Mouse (Mus musculus): ENCODE measurements at regions not wholly inside any gene's neighbourhood (a gene's known extent, or its start where the extent isn't known, plus 50 kb on each side); places are given as distances from the start of the nearest gene placed in this dataset.

DNA sequence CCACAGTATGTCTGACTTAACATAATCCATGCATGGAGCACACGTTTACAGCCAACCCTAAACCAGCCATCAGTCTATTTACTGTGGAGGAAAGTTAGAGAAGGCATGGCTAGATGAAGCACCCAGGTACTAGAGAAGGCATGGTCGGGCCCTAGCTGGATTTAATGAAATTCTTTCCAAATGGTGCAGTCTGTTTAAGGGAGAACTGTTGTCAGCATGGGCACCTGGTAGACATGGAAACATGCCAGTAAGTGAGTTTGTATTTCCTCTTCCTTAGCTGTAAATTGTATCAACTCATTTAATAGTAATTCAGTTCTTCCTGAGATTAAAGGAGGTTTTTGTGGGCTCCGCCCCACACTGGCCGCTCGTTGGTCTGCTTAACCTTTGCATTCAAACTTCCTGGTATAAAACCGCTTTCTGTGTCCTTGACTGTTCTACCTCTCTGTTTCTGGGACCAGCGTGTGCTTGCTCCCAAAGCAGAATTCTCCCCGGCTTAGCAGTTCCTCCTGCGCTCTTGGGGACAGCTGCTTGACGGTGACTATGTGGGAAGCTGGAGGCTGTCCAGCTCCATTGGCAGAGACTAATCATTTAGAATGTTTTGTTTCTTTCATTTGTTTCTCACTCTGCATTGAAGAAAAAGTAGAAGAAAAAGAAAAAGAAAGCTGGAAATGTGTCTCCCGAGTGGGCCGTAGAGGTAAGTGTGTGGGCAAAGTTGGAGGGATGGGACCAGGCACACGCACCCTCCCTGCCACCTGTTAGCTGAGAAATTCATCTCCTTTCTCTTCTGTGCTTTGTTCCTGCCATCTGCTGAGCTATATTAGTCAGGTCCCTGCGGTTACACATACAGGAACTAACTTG, 96.0 kb upstream of the St6galnac5 start:
- Histone ChIP-seq H3K36me3 (ENCODE audit: insufficient read depth, low read length) (no peaks in the 10 kb centered on the region), H3K27ac (ENCODE audit: low read depth, low read length) (no peak overlapping the region), H3K27me3 (ENCODE audit: insufficient read depth, low read length) (no peaks in the 10 kb centered on the region), H3K4me3 (ENCODE audit: low read depth, low read length) (no peak overlapping the region), H3K9me3 (ENCODE audit: low read length) (no peaks in the 10 kb centered on the region), H3K9ac (replicated peaks; ENCODE audit: low read length, poor library complexity, severe bottlenecking) (no peak overlapping the region), H3K4me2 (ENCODE audit: low read depth, low read length, poor library complexity, severe bottlenecking) (no peak overlapping the region), H3K4me1 (ENCODE audit: insufficient read depth, low read length) (no peaks in the 10 kb centered on the region)
- DNase-seq (ENCODE audit: low spot score): no peak
- no peak for ATAC-seq (ENCODE audit: low FRiP score)
- no peak for TF ChIP-seq CTCF (IDR thresholded peaks at IDR 0.05)
- WGBS: 70% methylated on average over 14 of the region's 14 CpGs

DNA sequence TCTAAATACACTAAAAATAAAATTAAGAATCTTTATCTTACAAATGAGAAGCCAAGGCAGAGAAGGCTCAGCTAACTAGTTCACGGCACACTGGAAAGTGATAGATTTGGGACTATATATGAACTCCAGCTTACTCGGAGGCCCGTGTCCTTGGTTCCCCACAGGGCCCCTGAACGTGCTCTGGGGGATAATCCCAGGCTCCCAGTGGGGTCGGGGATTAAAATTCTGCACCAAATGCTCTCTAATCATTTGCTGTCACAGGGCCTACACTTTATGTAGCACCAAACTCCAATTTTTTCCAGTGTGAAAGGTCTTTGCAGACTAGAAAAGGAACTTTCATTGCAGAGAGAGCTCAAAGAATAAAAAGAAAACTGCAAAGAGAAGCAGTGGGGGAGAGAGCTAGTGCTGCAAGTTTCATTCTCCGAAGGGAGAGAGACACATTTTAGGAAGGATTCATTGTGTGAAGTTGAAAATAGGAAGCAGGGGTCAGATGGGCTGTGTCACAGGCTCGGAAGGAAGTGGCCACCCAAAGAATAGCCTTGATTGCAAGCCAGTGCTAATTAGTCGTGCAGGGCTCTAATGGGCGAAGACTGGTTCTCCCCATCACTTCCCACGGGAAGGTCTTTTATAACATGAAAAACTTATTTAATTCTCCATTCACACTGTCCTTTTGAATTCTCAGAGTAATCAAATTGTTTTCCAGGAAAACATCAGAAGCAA, 90.3 kb upstream of the St6galnac5 start:
- TF ChIP-seq CTCF (IDR thresholded peaks at IDR 0.05): no peak
- Histone ChIP-seq H3K9me3 (ENCODE audit: low read length) (no peaks in the 10 kb centered on the region), H3K9ac (replicated peaks; ENCODE audit: low read length, poor library complexity, severe bottlenecking) (no peak overlapping the region), H3K27ac (ENCODE audit: low read depth, low read length) (no peak overlapping the region), H3K4me3 (ENCODE audit: low read depth, low read length) (no peak overlapping the region), H3K36me3 (ENCODE audit: insufficient read depth, low read length) (no peaks in the 10 kb centered on the region), H3K4me2 (ENCODE audit: low read depth, low read length, poor library complexity, severe bottlenecking) (no peak overlapping the region), H3K27me3 (ENCODE audit: insufficient read depth, low read length) (no peaks in the 10 kb centered on the region), H3K4me1 (ENCODE audit: insufficient read depth, low read length) (no peaks in the 10 kb centered on the region)
- DNase-seq (ENCODE audit: low spot score): no peak
- 25% methylated on average over 10 of the region's 10 CpGs for WGBS
- no peak for ATAC-seq (ENCODE audit: low FRiP score)

DNA sequence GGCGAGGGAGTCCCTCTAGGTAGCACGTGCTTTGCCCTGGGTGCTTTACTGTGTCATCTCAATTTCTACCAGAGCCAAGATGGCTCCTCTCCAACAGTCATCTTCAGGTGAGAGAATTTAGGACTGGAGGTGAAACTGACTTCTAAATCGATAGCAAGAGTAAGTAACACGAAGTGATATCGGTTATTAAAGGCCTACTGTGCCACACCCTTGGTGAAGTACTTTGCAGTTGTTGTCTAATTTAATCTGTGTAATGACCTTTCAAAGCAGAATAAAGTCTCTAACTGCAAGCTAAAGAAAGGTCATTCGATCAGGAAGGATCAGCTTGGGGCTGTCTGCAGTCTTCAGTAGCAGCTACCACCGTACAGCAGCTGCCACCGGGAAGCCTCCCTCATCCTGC, 89.5 kb upstream of the St6galnac5 start:
- DNase-seq (ENCODE audit: low spot score) (no peak), ATAC-seq (ENCODE audit: low FRiP score) (no peak)
- Histone ChIP-seq H3K27ac (ENCODE audit: low read depth, low read length) (no peak overlapping the region), H3K4me3 (ENCODE audit: low read depth, low read length) (no peak overlapping the region), H3K4me2 (ENCODE audit: low read depth, low read length, poor library complexity, severe bottlenecking) (no peak overlapping the region), H3K4me1 (ENCODE audit: insufficient read depth, low read length) (no peaks in the 10 kb centered on the region), H3K27me3 (ENCODE audit: insufficient read depth, low read length) (no peaks in the 10 kb centered on the region), H3K9me3 (ENCODE audit: low read length) (no peaks in the 10 kb centered on the region), H3K9ac (replicated peaks; ENCODE audit: low read length, poor library complexity, severe bottlenecking) (no peak overlapping the region), H3K36me3 (ENCODE audit: insufficient read depth, low read length) (no peaks in the 10 kb centered on the region)
- WGBS: 75% methylated on average over 8 of the region's 8 CpGs
- TF ChIP-seq CTCF (IDR thresholded peaks at IDR 0.05): no peak

DNA sequence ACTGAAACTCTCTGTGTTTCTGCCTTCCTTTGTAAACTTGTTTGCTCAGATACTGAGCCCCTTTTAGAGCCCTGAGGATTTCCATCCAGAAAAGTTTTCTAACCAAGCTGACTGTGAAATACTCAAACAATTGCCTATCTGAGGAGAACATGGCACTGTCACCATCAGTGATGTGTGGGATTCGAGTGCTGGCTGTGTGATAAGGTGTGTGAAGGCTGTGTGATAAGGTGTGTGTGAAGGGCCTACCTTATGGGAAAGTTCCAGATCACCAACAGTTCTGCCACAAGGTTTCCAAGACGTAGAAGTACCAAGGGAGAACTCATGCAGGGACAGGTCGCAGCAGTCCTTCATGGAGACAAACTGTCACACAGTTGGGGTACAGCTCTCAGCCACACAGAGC, 89.1 kb upstream of the St6galnac5 start:
- Histone ChIP-seq H3K4me3 (ENCODE audit: low read depth, low read length) (no peak overlapping the region), H3K4me2 (ENCODE audit: low read depth, low read length, poor library complexity, severe bottlenecking) (no peak overlapping the region), H3K27me3 (ENCODE audit: insufficient read depth, low read length) (no peaks in the 10 kb centered on the region), H3K36me3 (ENCODE audit: insufficient read depth, low read length) (no peaks in the 10 kb centered on the region), H3K4me1 (ENCODE audit: insufficient read depth, low read length) (no peaks in the 10 kb centered on the region), H3K9me3 (ENCODE audit: low read length) (no peaks in the 10 kb centered on the region), H3K27ac (ENCODE audit: low read depth, low read length) (no peak overlapping the region), H3K9ac (replicated peaks; ENCODE audit: low read length, poor library complexity, severe bottlenecking) (no peak overlapping the region)
- ATAC-seq (ENCODE audit: low FRiP score): no peak
- 90% methylated on average over 3 of the region's 3 CpGs for WGBS
- TF ChIP-seq CTCF (IDR thresholded peaks at IDR 0.05): no peak
- DNase-seq (ENCODE audit: low spot score): no peak

DNA sequence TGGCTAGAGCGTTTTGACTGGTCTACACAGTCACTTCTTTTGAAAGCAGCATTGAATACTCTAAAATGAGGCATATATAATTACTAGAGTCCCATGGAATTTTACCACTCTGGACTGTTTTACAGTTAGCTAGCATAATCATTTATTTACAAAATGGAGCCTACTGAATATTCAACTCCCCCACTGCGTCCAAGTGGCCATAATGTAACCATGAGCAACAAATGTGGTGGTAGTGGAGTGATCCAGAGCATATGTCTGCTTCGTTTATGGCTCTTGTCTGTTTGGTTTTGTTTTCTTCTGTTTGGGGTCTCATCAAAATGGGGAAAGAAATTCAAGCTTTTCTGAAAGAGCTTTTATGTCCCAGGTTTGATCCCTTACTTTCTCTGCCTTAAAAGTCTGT, 83.8 kb upstream of the St6galnac5 start:
- Histone ChIP-seq H3K27me3 (ENCODE audit: insufficient read depth, low read length) (no peaks in the 10 kb centered on the region), H3K9me3 (ENCODE audit: low read length) (no peaks in the 10 kb centered on the region), H3K4me3 (ENCODE audit: low read depth, low read length) (no peak overlapping the region), H3K27ac (ENCODE audit: low read depth, low read length) (no peak overlapping the region), H3K36me3 (ENCODE audit: insufficient read depth, low read length) (no peaks in the 10 kb centered on the region), H3K9ac (replicated peaks; ENCODE audit: low read length, poor library complexity, severe bottlenecking) (no peak overlapping the region), H3K4me1 (ENCODE audit: insufficient read depth, low read length) (no peaks in the 10 kb centered on the region), H3K4me2 (ENCODE audit: low read depth, low read length, poor library complexity, severe bottlenecking) (no peak overlapping the region)
- DNase-seq (ENCODE audit: low spot score) (no peak), ATAC-seq (ENCODE audit: low FRiP score) (no peak)
- TF ChIP-seq CTCF (IDR thresholded peaks at IDR 0.05): no peak
- 83% methylated on average over 3 of the region's 3 CpGs for WGBS

- Histone ChIP-seq H3K27me3 (ENCODE audit: insufficient read depth, low read length) (no peaks in the 10 kb centered on the region), H3K9me3 (ENCODE audit: low read length) (no peaks in the 10 kb centered on the region), H3K4me3 (ENCODE audit: low read depth, low read length) (no peak overlapping the region), H3K4me1 (ENCODE audit: insufficient read depth, low read length) (no peaks in the 10 kb centered on the region), H3K36me3 (ENCODE audit: insufficient read depth, low read length) (no peaks in the 10 kb centered on the region), H3K27ac (ENCODE audit: low read depth, low read length) (no peak overlapping the region), H3K4me2 (ENCODE audit: low read depth, low read length, poor library complexity, severe bottlenecking) (no peak overlapping the region), H3K9ac (replicated peaks; ENCODE audit: low read length, poor library complexity, severe bottlenecking) (no peak overlapping the region)
- WGBS: 90% methylated on average over 3 of the region's 3 CpGs
- DNase-seq (ENCODE audit: low spot score) (no peak), ATAC-seq (ENCODE audit: low FRiP score) (no peak)
- TF ChIP-seq CTCF (IDR thresholded peaks at IDR 0.05): no peak
Observed at GRCm38 (mm10) chr3:153053163-153053562, 71.1 kb upstream of the St6galnac5 start.

Measured in midbrain, postnatal 0 days (tissue).